Mouse (Mus musculus): Measurements from ENCODE around the gene Ost4. TPM values are rescaled to one million over a fixed set of nuclear protein-coding genes. Genes with fewer than 3 reads are reported as not detected.

Ost4 gene
- polyA plus RNA-seq, 1 experiment from 2014 or later, result 376 TPM

GRCm38 (mm10) chr5:30864322-30864721 is 43.3 kb downstream of the Ost4 start:
- H3K36me3 ChIP-seq (ENCODE audit: control insufficient read depth, insufficient read depth, low read length), result peaks cover 3% of the 10 kb centered on the region; the same call in 1 of the 2 replicates
- no peaks in the 10 kb centered on the region for H3K9me3 ChIP-seq (ENCODE audit: control insufficient read depth, low read length)
- no peak overlapping the region for H3K27ac ChIP-seq (ENCODE audit: low read depth, low read length)
- H3K4me1 ChIP-seq (ENCODE audit: control insufficient read depth, insufficient read depth, low read length), result no peaks in the 10 kb centered on the region
- ATAC-seq (ENCODE audit: low FRiP score), result no peak
- H3K4me2 ChIP-seq, result no peak overlapping the region
- no peak overlapping the region for H3K9ac ChIP-seq (ENCODE audit: low read length)
- no peak overlapping the region for H3K4me3 ChIP-seq (ENCODE audit: low read depth, low read length)
- DNase-seq (ENCODE audit: low spot score, missing footprints), result no peak
- no peaks in the 10 kb centered on the region for H3K27me3 ChIP-seq (ENCODE audit: control insufficient read depth, insufficient read depth, low read length)
- WGBS, result 53% methylated on average over 15 of the region's 15 CpGs

DNA sequence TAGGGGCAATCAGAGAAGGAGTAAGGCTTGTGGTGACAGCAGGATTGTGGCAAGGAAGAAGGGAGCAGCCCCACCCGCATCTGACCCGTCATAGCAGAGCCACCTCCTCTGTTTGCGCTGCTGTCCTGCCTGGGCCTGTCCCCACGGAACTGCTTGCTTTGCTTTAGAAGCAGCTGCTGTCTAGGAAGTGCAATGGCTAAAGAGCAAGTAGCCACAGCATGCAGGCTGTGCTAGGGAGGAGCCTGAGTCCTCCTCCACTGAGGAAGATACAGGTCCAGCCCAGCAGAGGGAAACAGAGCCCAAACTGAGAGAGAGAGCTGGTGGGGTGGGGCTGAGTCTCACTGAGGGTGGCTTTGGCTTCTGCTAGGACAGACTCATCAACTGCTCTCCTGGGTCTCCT is 43.7 kb downstream of the Ost4 start:
- H3K9me3 ChIP-seq (ENCODE audit: control insufficient read depth, low read length), result no peaks in the 10 kb centered on the region
- no peak overlapping the region for H3K27ac ChIP-seq (ENCODE audit: low read depth, low read length)
- WGBS, result 45% methylated on average over 4 of the region's 4 CpGs
- no peaks in the 10 kb centered on the region for H3K27me3 ChIP-seq (ENCODE audit: control insufficient read depth, insufficient read depth, low read length)
- no peak for ATAC-seq (ENCODE audit: low FRiP score)
- H3K4me1 ChIP-seq (ENCODE audit: control insufficient read depth, insufficient read depth, low read length), result no peaks in the 10 kb centered on the region
- DNase-seq (ENCODE audit: low spot score, missing footprints), result no peak
- no peak overlapping the region for H3K9ac ChIP-seq (ENCODE audit: low read length)
- no peak overlapping the region for H3K4me2 ChIP-seq
- peaks cover 3% of the 10 kb centered on the region; the same call in 1 of the 2 replicates for H3K36me3 ChIP-seq (ENCODE audit: control insufficient read depth, insufficient read depth, low read length)
- H3K4me3 ChIP-seq (ENCODE audit: low read depth, low read length), result no peak overlapping the region

- Histone ChIP-seq H3K4me1 (ENCODE audit: control insufficient read depth, insufficient read depth, low read length) (no peaks in the 10 kb centered on the region), H3K4me3 (ENCODE audit: low read depth, low read length) (no peak overlapping the region), H3K9ac (ENCODE audit: low read length) (no peak overlapping the region), H3K27ac (ENCODE audit: low read depth, low read length) (no peak overlapping the region), H3K27me3 (ENCODE audit: control insufficient read depth, insufficient read depth, low read length) (no peaks in the 10 kb centered on the region), H3K4me2 (no peak overlapping the region), H3K9me3 (ENCODE audit: control insufficient read depth, low read length) (no peaks in the 10 kb centered on the region), H3K36me3 (ENCODE audit: control insufficient read depth, insufficient read depth, low read length) (no peaks in the 10 kb centered on the region)
- ATAC-seq (ENCODE audit: low FRiP score) (no peak), DNase-seq (ENCODE audit: low spot score, missing footprints) (peak; percentile 45)
- WGBS, result 78% methylated on average over 2 of the region's 2 CpGs
Measured at GRCm38 (mm10) chr5:30856124-30856523, 51.5 kb downstream of the Ost4 start.

Other genes with a start within 250 kb of the Ost4 start
- 398 and 399 TPM in 2 replicates for gene Cenpa, start 241.0 kb downstream of the Ost4 start, polyA plus RNA-seq (2014; fragmentation: Nextera tagmentation; extraction: Ambion mirVana)
- 81.4 and 89.1 TPM in 2 replicates for gene Dpysl5, start 196.2 kb downstream of the Ost4 start, polyA plus RNA-seq (2014; fragmentation: Nextera tagmentation; extraction: Ambion mirVana)
- gene Mapre3, start 93.1 kb downstream of the Ost4 start, polyA plus RNA-seq (2014; fragmentation: Nextera tagmentation; extraction: Ambion mirVana), result 35.0 and 40.5 TPM in 2 replicates
- gene Tmem214, start 39.8 kb downstream of the Ost4 start, polyA plus RNA-seq (2014; fragmentation: Nextera tagmentation; extraction: Ambion mirVana), result 32.5 and 35.4 TPM in 2 replicates
- gene Agbl5, start 19.1 kb downstream of the Ost4 start, polyA plus RNA-seq (2014; fragmentation: Nextera tagmentation; extraction: Ambion mirVana), result 22.0 and 22.3 TPM in 2 replicates
- gene Emilin1, start 5.6 kb upstream of the Ost4 start, polyA plus RNA-seq (2014; fragmentation: Nextera tagmentation; extraction: Ambion mirVana), result 28.1 and 30.3 TPM in 2 replicates
- gene Khk, start 13.6 kb upstream of the Ost4 start, polyA plus RNA-seq (2014; fragmentation: Nextera tagmentation; extraction: Ambion mirVana), result 4.6 and 6.9 TPM in 2 replicates
- 6.7 and 8.5 TPM in 2 replicates for gene Cgref1, start 37.8 kb upstream of the Ost4 start, polyA plus RNA-seq (2014; fragmentation: Nextera tagmentation; extraction: Ambion mirVana)
- gene Preb, start 52.6 kb upstream of the Ost4 start, polyA plus RNA-seq (2014; fragmentation: Nextera tagmentation; extraction: Ambion mirVana), result 89.4 and 91.0 TPM in 2 replicates
- gene Tcf23, start 60.9 kb upstream of the Ost4 start, polyA plus RNA-seq (2014; fragmentation: Nextera tagmentation; extraction: Ambion mirVana), result not detected in 2 replicates
- gene Atraid, start 140.5 kb upstream of the Ost4 start, polyA plus RNA-seq (2014; fragmentation: Nextera tagmentation; extraction: Ambion mirVana), result 105 and 107 TPM in 2 replicates
- 7.3 and 8.3 TPM in 2 replicates for gene Slc5a6, start 141.1 kb upstream of the Ost4 start, polyA plus RNA-seq (2014; fragmentation: Nextera tagmentation; extraction: Ambion mirVana)
- gene Cad, start 147.0 kb upstream of the Ost4 start, polyA plus RNA-seq (2014; fragmentation: Nextera tagmentation; extraction: Ambion mirVana), result 20.5 and 22.2 TPM in 2 replicates
- gene Dnajc5g, start 198.5 kb upstream of the Ost4 start, polyA plus RNA-seq (2014; fragmentation: Nextera tagmentation; extraction: Ambion mirVana), result not detected in 2 replicates
- 6.9 and 7.2 TPM in 2 replicates for gene Slc30a3, start 200.4 kb upstream of the Ost4 start, polyA plus RNA-seq (2014; fragmentation: Nextera tagmentation; extraction: Ambion mirVana)
- gene Trim54, start 208.9 kb upstream of the Ost4 start, polyA plus RNA-seq (2014; fragmentation: Nextera tagmentation; extraction: Ambion mirVana), result not detected in 2 replicates
- gene Ucn, start 231.0 kb upstream of the Ost4 start, polyA plus RNA-seq (2014; fragmentation: Nextera tagmentation; extraction: Ambion mirVana), result not detected in 2 replicates
- 48.7 and 49.8 TPM in 2 replicates for gene Mpv17, start 246.5 kb upstream of the Ost4 start, polyA plus RNA-seq (2014; fragmentation: Nextera tagmentation; extraction: Ambion mirVana)

Measured in midbrain, embryonic 11.5 days (tissue).